Mouse (Mus musculus) midbrain, postnatal 0 days (tissue): ENCODE data around the gene Etfb. TPM values are rescaled to one million over a fixed set of nuclear protein-coding genes. Genes with fewer than 3 reads are reported as not detected.

Source experiments
- ATAC-seq: fragments of 200-750 bp; cut with Nextera tagmentation; 2 replicates; pipeline ENCODE4 v1.8.0; 2017; ENCODE audit warnings: moderate number of reproducible peaks, mild to moderate bottlenecking, moderate TSS enrichment, moderate library complexity; ENCODE audit not compliant: low FRiP score
- DNase-seq: peaks from one replicate; pipeline ENCODE4 v3.0.0-alpha.2; 2015; ENCODE audit warnings: low spot score
- H3K27ac ChIP-seq: fragments of 300-500 bp; sonication (generic); 2 replicates; pipeline ENCODE4 v1.5.1; 2014; ENCODE audit warnings: low read depth, mild to moderate bottlenecking, low read length, mixed read lengths
- H3K27me3 ChIP-seq: fragments of 300-500 bp; sonication (generic); 2 replicates; pipeline ENCODE4 v1.6.1; 2014; ENCODE audit warnings: low read length, control low read depth, mixed read lengths; ENCODE audit not compliant: insufficient read depth
- H3K36me3 ChIP-seq: fragments of 300-500 bp; sonication (generic); 2 replicates; pipeline ENCODE4 v1.6.1; 2014; ENCODE audit warnings: low read length, control low read depth, mixed read lengths; ENCODE audit not compliant: insufficient read depth
- H3K4me1 ChIP-seq: fragments of 300-500 bp; sonication (generic); 2 replicates; pipeline ENCODE4 v1.6.1; 2014; ENCODE audit warnings: mild to moderate bottlenecking, control low read depth, antibody characterized with exemption, low read length, mixed read lengths; ENCODE audit not compliant: insufficient read depth
- H3K4me2 ChIP-seq: fragments of 300-500 bp; sonication (generic); 2 replicates; pipeline ENCODE4 v1.6.1; 2014; ENCODE audit warnings: low read depth, mild to moderate bottlenecking, low read length, mixed read lengths; ENCODE audit not compliant: poor library complexity, severe bottlenecking
- H3K4me3 ChIP-seq: fragments of 300-500 bp; sonication (generic); 2 replicates; pipeline ENCODE4 v1.5.1; 2014; ENCODE audit warnings: low read depth, mild to moderate bottlenecking, low read length, moderate library complexity
- H3K9ac ChIP-seq: fragments of 300-500 bp; sonication (generic); replicated peaks from 2 replicates; pipeline ENCODE4 v1.6.1; 2014; ENCODE audit warnings: mild to moderate bottlenecking, low read length, moderate library complexity, mixed read lengths; ENCODE audit not compliant: poor library complexity, severe bottlenecking
- H3K9me3 ChIP-seq: fragments of 300-500 bp; sonication (generic); 2 replicates; pipeline ENCODE4 v1.6.1; 2016; ENCODE audit warnings: low read length, control low read depth
- CTCF ChIP-seq: IDR thresholded peaks from 2 replicates; pipeline ENCODE4 v1.5.1; 2016; ENCODE audit warnings: antibody characterized with exemption, mild to moderate bottlenecking
- WGBS: fragments of 180-500 bp; shearing (Covaris S2); extraction: QIAGEN DNeasy Blood & Tissue Kit; methylation state at CpG from one replicate; pipeline ENCODE4 v1.1.7; 2014; 5-methylcytosine and 5-hydroxymethylcytosine counted together
- polyA plus RNA-seq: library from polyadenylated mRNA; unstranded; fragments of >200 nt; fragmentation: Nextera tagmentation; extraction: Ambion mirVana; gene quantifications from 2 replicates; pipeline ENCODE4 v1.2.1, GENCODE M21; 2015
- total RNA-seq: library from RNA; depleted of rRNA; stranded (reverse); fragments of >200 nt; gene quantifications from 2 replicates; pipeline ENCODE4 v1.2.3, GENCODE M21; 2014

Gene Etfb
- total and polyA plus RNA-seq, 2 experiments from 2014 or later = 28.6 to 94.0 TPM

DNA sequence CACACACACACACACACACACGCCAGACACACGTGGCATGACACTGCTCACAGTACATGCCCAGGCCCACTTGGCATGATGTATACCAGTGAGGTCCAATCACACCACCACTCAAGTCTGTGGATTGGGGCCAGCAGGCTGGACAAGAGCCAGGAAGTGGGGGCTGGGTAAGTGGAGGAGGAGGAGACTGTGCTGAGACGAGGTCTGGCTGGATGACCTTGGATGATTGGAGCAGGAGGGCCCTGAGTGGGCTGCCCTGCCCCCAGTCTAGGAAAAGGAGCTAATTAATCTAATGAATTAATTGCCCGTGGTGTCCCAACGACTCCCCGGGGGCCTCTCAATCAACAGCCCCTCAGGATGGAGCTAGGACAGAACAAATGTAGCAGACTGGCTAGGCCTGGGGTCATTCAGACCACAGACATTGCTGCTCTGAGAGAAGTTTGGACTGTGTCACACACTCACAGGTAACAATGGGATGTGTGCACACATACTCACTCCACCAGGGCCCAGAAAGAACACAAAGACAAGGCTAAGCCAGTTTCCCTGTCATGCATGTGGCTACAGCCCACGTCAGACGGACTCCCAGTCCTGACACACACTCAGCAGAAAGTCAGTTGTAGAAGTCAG, 38.3 kb downstream of the Etfb start:
- 65% methylated on average over 8 of the region's 8 CpGs for WGBS
- no peaks in the 10 kb centered on the region for H3K9me3 ChIP-seq
- peak; percentile 58 for DNase-seq

DNA sequence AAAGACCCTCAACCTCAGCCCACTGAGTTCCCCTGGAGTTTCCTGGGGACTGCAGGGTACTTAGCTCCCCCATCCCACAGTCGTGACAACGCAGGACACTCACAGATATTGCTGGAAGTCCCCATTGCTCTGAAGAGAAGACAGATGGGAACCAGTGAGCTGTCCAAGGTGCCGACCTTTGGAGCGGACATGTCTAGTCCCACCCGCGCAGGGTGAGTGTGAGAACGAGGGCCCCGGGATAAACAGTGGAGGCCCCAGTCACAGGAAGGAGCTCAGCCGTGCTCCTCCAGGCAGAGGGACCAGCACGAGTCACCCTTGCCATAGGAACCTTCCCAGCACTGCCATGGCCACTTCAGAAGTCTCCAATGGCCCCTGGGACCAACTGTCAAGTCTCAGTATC, 39.4 kb downstream of the Etfb start:
- Histone ChIP-seq H3K4me2 (no peak overlapping the region), H3K4me1 (no peaks in the 10 kb centered on the region), H3K9ac (no peak overlapping the region), H3K4me3 (no peak overlapping the region), H3K27me3 (no peaks in the 10 kb centered on the region), H3K9me3 (no peaks in the 10 kb centered on the region), H3K27ac (no peak overlapping the region), H3K36me3 (peaks cover 9% of the 10 kb centered on the region)
- no peak for TF ChIP-seq CTCF
- DNase-seq (no peak), ATAC-seq (no peak)
- WGBS = 23% methylated on average over 10 of the region's 10 CpGs

More for the DNA sequence above, 38.3 kb downstream of the Etfb start:
- peaks cover 16% of the 10 kb centered on the region for H3K36me3 ChIP-seq
- TF ChIP-seq CTCF = no peak
- no peaks in the 10 kb centered on the region for H3K4me1 ChIP-seq
- no peak overlapping the region for H3K4me3 ChIP-seq
- H3K27me3 ChIP-seq = no peaks in the 10 kb centered on the region
- no peak for ATAC-seq
- no peak overlapping the region for H3K9ac ChIP-seq
- no peak overlapping the region for H3K27ac ChIP-seq
- H3K4me2 ChIP-seq = no peak overlapping the region

DNA sequence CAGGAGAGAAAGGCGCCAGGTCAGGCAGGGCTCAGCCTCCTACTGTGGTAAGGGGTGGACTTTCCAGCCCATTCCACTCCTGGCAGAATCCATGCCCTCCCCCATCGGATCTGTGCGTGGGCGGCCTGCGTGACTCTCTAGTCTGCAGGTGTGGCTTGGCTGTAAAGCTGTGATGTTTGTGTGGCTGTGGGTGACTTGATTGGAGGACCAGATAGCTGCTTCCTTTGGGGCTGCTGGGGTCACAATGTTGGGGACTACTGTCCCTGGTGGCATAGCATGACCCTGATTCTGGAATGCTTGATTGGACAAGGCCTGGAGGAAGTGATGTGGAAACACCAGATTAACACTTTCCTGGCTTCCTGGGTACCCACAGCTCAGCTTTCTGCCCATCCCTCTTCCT, 44.8 kb downstream of the Etfb start:
- peak overlapping the region; percentile 99 for H3K9ac ChIP-seq
- H3K9me3 ChIP-seq = no peaks in the 10 kb centered on the region
- H3K4me1 ChIP-seq = peaks cover 4% of the 10 kb centered on the region; the same call in 1 of the 2 replicates
- H3K4me3 ChIP-seq = peak overlapping the region; percentile 78
- no peaks in the 10 kb centered on the region for H3K36me3 ChIP-seq
- H3K27ac ChIP-seq = 0 out of 2 replicates have a peak overlapping the region, but pooled peaks have one; percentile 91
- DNase-seq (no peak), ATAC-seq (peak; percentile 11; the same call in 1 of the 2 replicates)
- peak overlapping the region; percentile 45 for H3K4me2 ChIP-seq
- H3K27me3 ChIP-seq = no peaks in the 10 kb centered on the region
- WGBS = 50% methylated on average over 5 of the region's 5 CpGs
- no peak for TF ChIP-seq CTCF

DNA sequence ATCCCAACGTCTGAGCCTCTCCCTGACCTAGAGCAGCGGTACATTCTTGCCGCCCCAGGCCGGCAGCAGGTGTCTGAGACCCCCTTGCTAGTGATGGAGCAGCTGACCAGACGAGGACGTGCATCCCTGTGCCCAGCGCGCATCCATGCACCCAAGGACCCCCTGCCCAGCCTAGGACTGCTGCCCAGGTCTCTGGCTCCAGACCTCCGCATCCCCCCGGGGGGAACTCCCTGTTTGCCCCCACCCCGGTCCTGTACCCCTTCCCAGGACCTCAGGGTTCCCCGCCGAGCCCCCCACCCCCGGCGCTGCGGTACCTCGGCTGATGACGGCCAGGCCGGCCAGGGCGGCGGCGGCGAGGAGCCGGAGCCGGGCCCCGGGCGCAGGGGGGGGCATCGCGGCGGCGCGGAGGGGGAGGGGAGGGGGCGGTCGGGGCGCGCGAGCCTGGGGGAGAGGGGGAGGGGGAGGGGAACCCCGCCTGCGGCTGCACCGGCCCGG, 45.8 kb downstream of the Etfb start, which contains the start of gene Iglon5:
TSS of gene Iglon5 (minus strand) at position 445 of the 495 bp plus-strand sequence.
- Histone ChIP-seq H3K9me3 (no peaks in the 10 kb centered on the region), H3K4me3 (peak within 1 kb of the TSS; percentile 78), H3K9ac (peak within 1 kb of the TSS; percentile 99), H3K27me3 (no peaks in the 10 kb centered on the region), H3K36me3 (no peaks in the 10 kb centered on the region), H3K4me1 (peaks cover 4% of the 10 kb centered on the region; the same call in 1 of the 2 replicates), H3K4me2 (peak within 1 kb of the TSS; percentile 45), H3K27ac (peak within 1 kb of the TSS; percentile 91)
- peak; percentile 62 for ATAC-seq
- no peak for DNase-seq
- WGBS = 0% methylated on average over 10 of the region's 41 CpGs
- TF ChIP-seq CTCF = no peak

DNA sequence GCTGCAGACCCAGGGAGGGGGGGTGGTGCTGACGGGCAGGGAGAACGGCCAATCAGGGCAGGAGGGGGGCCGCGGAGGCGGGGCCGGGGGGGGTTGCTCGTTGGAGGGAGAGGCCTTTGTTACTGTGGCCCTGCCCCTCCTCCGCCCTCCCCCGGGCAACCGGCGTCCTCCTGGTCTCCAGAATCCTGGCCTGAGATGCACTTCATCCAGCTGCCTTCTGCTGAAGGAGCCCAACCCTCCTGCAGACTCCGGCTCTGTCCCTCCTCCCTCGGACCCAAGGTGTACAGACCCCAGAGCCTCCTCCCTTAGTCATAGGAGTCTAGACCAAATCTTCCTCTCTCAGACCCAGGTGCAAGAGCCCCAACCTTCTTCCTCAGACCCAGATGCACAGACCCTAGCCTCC, 46.3 kb downstream of the Etfb start:
- H3K4me1 ChIP-seq = peaks cover 4% of the 10 kb centered on the region; the same call in 1 of the 2 replicates
- peak overlapping the region; percentile 78 for H3K4me3 ChIP-seq
- WGBS = 0% methylated on average over 4 of the region's 13 CpGs
- no peaks in the 10 kb centered on the region for H3K27me3 ChIP-seq
- H3K36me3 ChIP-seq = no peaks in the 10 kb centered on the region
- peak overlapping the region; percentile 91 for H3K27ac ChIP-seq
- H3K4me2 ChIP-seq = peak overlapping the region; percentile 45
- no peaks in the 10 kb centered on the region for H3K9me3 ChIP-seq
- peak overlapping the region; percentile 99 for H3K9ac ChIP-seq
- TF ChIP-seq CTCF = no peak
- DNase-seq (peak; percentile 84), ATAC-seq (peak; percentile 92)

DNA sequence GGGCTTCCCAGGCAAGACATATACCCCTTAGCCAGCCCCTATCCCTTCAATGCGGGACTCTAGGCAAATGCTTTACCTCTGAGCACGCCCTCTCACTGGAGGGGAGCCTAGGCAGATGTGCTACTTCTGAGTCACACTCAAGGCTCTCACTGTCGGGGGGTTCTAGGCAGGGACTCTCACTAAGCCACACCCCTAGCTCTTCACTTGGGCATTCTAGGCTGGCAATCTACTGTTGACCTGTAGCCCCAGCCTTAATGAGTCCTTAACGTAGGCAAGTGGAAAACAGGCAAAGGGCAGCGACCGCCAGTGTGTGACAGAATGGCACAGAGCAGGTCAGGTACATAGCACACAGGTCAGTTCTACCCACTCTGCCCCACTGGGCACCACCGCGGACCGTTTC, 47.0 kb downstream of the Etfb start:
- Histone ChIP-seq H3K9ac (no peak overlapping the region; the same call in 1 of the 2 replicates), H3K4me3 (peak overlapping the region; percentile 78; the same call in 1 of the 2 replicates), H3K4me1 (peaks cover 4% of the 10 kb centered on the region; the same call in 1 of the 2 replicates), H3K27ac (0 out of 2 replicates have a peak overlapping the region, but pooled peaks have one; percentile 12), H3K27me3 (no peaks in the 10 kb centered on the region), H3K4me2 (peak overlapping the region; percentile 45), H3K36me3 (no peaks in the 10 kb centered on the region), H3K9me3 (no peaks in the 10 kb centered on the region)
- WGBS = 71% methylated on average over 9 of the region's 9 CpGs
- ATAC-seq (peak; percentile 8; the same call in 1 of the 2 replicates), DNase-seq (no peak)
- no peak for TF ChIP-seq CTCF
